9 mouse cellular contexts compared by ENCODE assay signal in the genomic region with DNA sequence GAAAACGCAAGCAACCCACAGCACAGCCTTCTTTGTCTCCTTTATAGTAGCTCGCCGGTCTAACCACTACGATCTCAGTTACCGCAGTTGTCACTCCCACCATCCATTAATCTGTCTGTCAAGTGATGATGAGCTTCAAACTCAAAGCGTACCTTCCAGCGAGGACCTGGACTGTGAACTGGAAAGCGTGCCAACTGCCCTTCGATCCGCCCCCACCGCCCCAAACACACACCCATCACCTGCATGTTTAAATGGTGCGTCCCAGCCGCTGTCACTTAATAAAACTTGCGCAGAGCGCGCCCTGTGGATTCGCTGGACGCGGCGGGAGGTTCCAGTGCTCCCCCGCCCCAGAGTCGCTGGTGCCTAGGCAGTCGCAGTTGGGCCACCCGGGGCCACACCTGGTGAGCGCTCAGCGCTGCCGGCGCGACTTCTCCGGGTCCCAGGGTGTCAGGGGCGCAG. TPM values are rescaled to one million over a fixed set of nuclear protein-coding genes. Genes with fewer than 3 reads are reported as not detected.
DNase-seq lines count a peak whose midpoint lies in the region; ATAC-seq and TF ChIP-seq lines count a peak whose summit lies in the region.
"Had no signal": no experiment of that assay in that cellular context is flagged by ENCODE, and none has a peak within 500 bp of the region (broad histone marks: within the 10 kb centered on the region; RNA-seq: fewer than 3 reads in every experiment).

Slc5a8 (plus strand) TSS at position 361 of the 459 bp plus-strand sequence.

- peak within 1 kb of the TSS; percentile 50 for H3K4me2 ChIP-seq in hindbrain, embryonic 11.5 days (replicated peaks; ENCODE audit: low read depth, low read length)
- peak within 1 kb of the TSS; percentile 41 for H3K4me2 ChIP-seq in stomach, embryonic 14.5 days (replicated peaks; ENCODE audit: low read depth, low read length)

- WGBS in hindbrain, embryonic 11.5 days: 4% methylated on average over 31 of the region's 31 CpGs
- 5% methylated on average over 31 of the region's 31 CpGs for WGBS in limb, embryonic 10.5 days
- 3% methylated on average over 31 of the region's 31 CpGs for WGBS in stomach, embryonic 14.5 days

- no peak within 1 kb of the TSS for H3K9ac ChIP-seq in hindbrain, embryonic 11.5 days (ENCODE audit: low read depth, low read length)
- no peak within 1 kb of the TSS for H3K9ac ChIP-seq in stomach, embryonic 14.5 days (replicated peaks; ENCODE audit: low read depth, low read length)

- H3K36me3 ChIP-seq in hindbrain, embryonic 11.5 days (ENCODE audit: control insufficient read depth, insufficient read depth, low read length): no peaks in the 10 kb centered on the region
- no peaks in the 10 kb centered on the region for H3K36me3 ChIP-seq in limb, embryonic 10.5 days
- H3K36me3 ChIP-seq in stomach, embryonic 14.5 days (ENCODE audit: control insufficient read depth, insufficient read depth, low read length): no peaks in the 10 kb centered on the region

- intact Hi-C loops in left cerebral cortex, adult 2 months (cut with DNase I): no loop called here
- intact Hi-C loops in left cerebral cortex, postnatal 36 days (cut with DNase I): no loop called here

- TF ChIP-seq CTCF in left cerebral cortex, adult 2 months (IDR thresholded peaks at IDR 0.05): no peak

- no peak for DNase-seq in left cerebral cortex, adult 2 months (ENCODE audit: extremely low spot score in 1 of 2, low spot score in 2 of 2)
- no peak for DNase-seq in left cerebral cortex, postnatal 36 days (ENCODE audit: low spot score in 2 of 2)
- no peak for DNase-seq in hindbrain, embryonic 11.5 days (ENCODE audit: low spot score)
- DNase-seq in limb, embryonic 10.5 days (ENCODE audit: low spot score): peak; percentile 33
- no peak for DNase-seq in urinary bladder, adult 2 months (ENCODE audit: low spot score)
- no peak for DNase-seq in lung, postnatal 10 days
- DNase-seq in spleen, postnatal 36 days (ENCODE audit: low spot score in 2 of 2): no peak

- H3K4me1 ChIP-seq in hindbrain, embryonic 11.5 days (replicated peaks; ENCODE audit: control insufficient read depth, insufficient read depth, low read length): peaks cover 5% of the 10 kb centered on the region
- peaks cover 10% of the 10 kb centered on the region for H3K4me1 ChIP-seq in limb, embryonic 10.5 days
- no peaks in the 10 kb centered on the region for H3K4me1 ChIP-seq in stomach, embryonic 14.5 days (ENCODE audit: control insufficient read depth, insufficient read depth, low read length)

- peaks cover 16% of the 10 kb centered on the region for H3K27me3 ChIP-seq in hindbrain, embryonic 11.5 days (ENCODE audit: control insufficient read depth, insufficient read depth, low read length)
- peaks cover 37% of the 10 kb centered on the region for H3K27me3 ChIP-seq in limb, embryonic 10.5 days (ENCODE audit: low read depth, poor library complexity, severe bottlenecking)
- H3K27me3 ChIP-seq in stomach, embryonic 14.5 days (ENCODE audit: control insufficient read depth, insufficient read depth, low read length): peaks cover 27% of the 10 kb centered on the region

- peak within 1 kb of the TSS; percentile 29 for H3K4me3 ChIP-seq in left cerebral cortex, adult 2 months
- H3K4me3 ChIP-seq in hindbrain, embryonic 11.5 days (ENCODE audit: low read depth, low read length): peak within 1 kb of the TSS; percentile 21
- H3K4me3 ChIP-seq in limb, embryonic 10.5 days: peak within 1 kb of the TSS; percentile 40
- peak within 1 kb of the TSS; percentile 18; the same call in 1 of the 2 replicates for H3K4me3 ChIP-seq in stomach, embryonic 14.5 days (ENCODE audit: low read depth, low read length)

- no peak within 1 kb of the TSS for H3K27ac ChIP-seq in left cerebral cortex, adult 2 months
- H3K27ac ChIP-seq in hindbrain, embryonic 11.5 days (ENCODE audit: low read depth, low read length): no peak within 1 kb of the TSS
- H3K27ac ChIP-seq in limb, embryonic 10.5 days: no peak within 1 kb of the TSS
- H3K27ac ChIP-seq in stomach, embryonic 14.5 days (ENCODE audit: low read length): no peak within 1 kb of the TSS

- H3K9me3 ChIP-seq in hindbrain, embryonic 11.5 days (ENCODE audit: control insufficient read depth, low read length): no peaks in the 10 kb centered on the region
- H3K9me3 ChIP-seq in limb, embryonic 10.5 days (replicated peaks): no peaks in the 10 kb centered on the region
- H3K9me3 ChIP-seq in stomach, embryonic 14.5 days (ENCODE audit: control insufficient read depth, low read depth, low read length): no peaks in the 10 kb centered on the region

- ATAC-seq in hindbrain, embryonic 11.5 days (ENCODE audit: low FRiP score): no peak
- ATAC-seq in stomach, embryonic 14.5 days (ENCODE audit: insufficient number of reproducible peaks, insufficient read depth, low FRiP score, low read depth): no peak

RNA-seq across cellular contexts. Expression of gene Slc5a8, which starts in this region (rescaled TPM):
- under 1 TPM in 1 of 2 experiments, not detected in 1; 0.07 TPM for total RNA-seq in left cerebral cortex, adult 2 months (2021)
- total RNA-seq in left cerebral cortex, postnatal 36 days (2021): not detected
- polyA plus RNA-seq in hindbrain, embryonic 11.5 days (2014; fragmentation: Nextera tagmentation; extraction: Ambion mirVana): 0.07 TPM in 1 of 2 replicates, not detected in the other
- polyA plus RNA-seq in limb, embryonic 10.5 days (2016; fragmentation: Nextera tagmentation; extraction: Ambion mirVana): 0.08 and 0.14 TPM in 2 replicates
- polyA plus RNA-seq in stomach, embryonic 14.5 days (2014; fragmentation: Nextera tagmentation; extraction: Ambion mirVana): 0.06 and 0.22 TPM in 2 replicates
- 0.03 and 0.06 TPM in 2 replicates for polyA plus RNA-seq in urinary bladder, adult 2 months (2012; rRNA removed)
- total RNA-seq: MEL had no signal

Comparison
In these comparisons a context has a peak if more than half of its experiments do, and no peak if none do; other contexts are left out.
1. Peak in DNase-seq and H3K4me3 ChIP-seq in limb, embryonic 10.5 days; RNA of the gene not detected or under 1 TPM.